Mouse (Mus musculus) E14TG2a.4 (cell line): Measurements from ENCODE around the gene Stx8.

Source experiments
- CTCF ChIP-seq: conservative IDR thresholded peaks from 2 replicates; pipeline ENCODE4 v1.5.1; 2014; ENCODE audit warnings: low read length
- NANOG ChIP-seq: IDR thresholded peaks from 2 replicates; pipeline ENCODE4 v1.6.1; 2014; ENCODE audit warnings: borderline replicate concordance, low read length, mixed read lengths

DNA sequence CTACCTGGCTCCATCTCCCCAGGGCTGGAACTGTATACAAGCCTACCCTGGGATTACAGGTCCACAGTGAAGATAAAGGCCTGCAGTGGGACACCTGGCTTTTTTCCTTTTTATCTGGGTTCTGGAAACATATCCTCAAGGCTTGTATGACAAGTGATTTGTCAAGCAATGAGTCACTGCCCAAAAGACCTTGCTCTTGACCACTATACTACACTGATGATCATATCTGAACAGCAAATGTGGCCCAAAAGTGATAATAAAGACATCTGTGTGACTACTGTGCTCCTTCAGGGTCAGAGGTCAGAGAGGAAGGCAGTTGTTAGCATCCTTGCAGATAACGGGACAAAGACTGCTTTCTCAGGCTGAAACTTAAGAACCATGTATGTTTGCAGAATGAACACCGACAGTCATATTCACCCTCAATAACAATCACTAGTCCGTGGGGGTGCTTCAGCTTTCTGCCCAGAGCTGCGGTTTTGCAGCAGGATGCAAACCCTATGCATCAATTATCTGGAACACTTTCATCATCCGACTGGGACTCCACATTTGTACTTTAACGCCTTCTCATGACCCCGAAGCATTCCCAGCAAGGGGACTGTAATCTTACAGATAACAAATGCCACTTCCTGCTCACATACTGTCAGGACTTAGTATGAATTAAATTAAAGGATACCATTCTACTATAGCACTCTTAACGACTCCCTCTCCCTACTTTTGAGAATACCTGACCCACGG, 45.6 kb upstream of the Stx8 start:
- no peak for TF ChIP-seq CTCF
- TF ChIP-seq NANOG = no peak
